Mouse (Mus musculus) bone marrow macrophage, adult 2 months (primary cell): ENCODE measurements around the gene Pdia3.

ENCODE experiments used
- CTCF ChIP-seq: IDR thresholded peaks from 2 replicates; pipeline ENCODE4 v1.5.1; 2012; ENCODE audit warnings: low read depth, mild to moderate bottlenecking, low read length, moderate library complexity
- POLR2A ChIP-seq: IDR thresholded peaks from 2 replicates; pipeline ENCODE4 v1.6.1; 2012; ENCODE audit warnings: mild to moderate bottlenecking, low read depth, low read length, borderline replicate concordance

DNA sequence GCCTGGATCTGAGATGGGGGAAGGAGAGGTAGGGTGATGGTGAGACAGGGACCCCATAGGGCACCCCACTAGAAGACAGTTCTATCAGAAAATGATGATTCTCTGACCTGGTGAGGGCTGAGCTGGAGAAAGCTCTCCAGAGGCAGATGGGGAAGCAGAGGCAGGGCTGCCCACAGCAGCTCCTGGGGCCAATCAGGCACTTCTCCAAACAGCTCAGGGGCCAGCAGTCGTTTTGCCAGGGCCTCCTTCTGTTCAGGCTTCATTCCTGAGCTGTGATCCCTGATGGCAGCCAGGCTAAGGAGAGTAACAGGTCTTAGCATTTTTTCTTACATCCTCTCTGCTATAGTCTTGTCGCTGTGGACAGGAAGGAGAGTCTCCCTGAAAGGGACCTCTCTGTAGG lies 38.8 kb upstream of the Pdia3 start:
- no peak for TF ChIP-seq CTCF
- TF ChIP-seq POLR2A, result no peak
